ENCODE assay signal across 1 mouse cellular context in the genomic region with DNA sequence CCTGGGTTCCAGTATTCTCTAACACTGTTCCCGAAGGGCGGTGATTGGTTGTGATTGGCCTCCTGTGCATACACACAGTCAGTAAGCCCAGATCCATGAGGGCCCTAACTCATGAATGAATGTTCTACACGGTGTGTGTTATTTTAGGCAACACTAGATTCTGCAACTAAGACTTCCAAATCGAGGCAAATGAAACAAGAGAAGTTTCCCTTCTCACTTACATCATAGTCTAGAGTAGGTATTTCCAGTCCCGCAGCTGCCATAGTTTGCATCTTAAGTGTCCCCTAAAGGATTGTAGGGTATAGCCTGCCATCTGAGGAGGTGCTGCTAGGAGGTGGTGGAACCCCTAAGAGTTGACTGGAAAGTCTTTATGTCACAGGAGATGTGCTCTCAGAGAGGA.
TF ChIP-seq lines count a peak whose summit lies in the region.

No protein-coding gene starts in this region.

TF ChIP-seq in CH12.LX, 34 proteins besides CTCF, POLR2A, EP300 and RAD21 (continued from another document):
- TF ChIP-seq HCFC1 (IDR thresholded peaks at IDR 0.05; ENCODE audit: low read depth, low read length) (no peak), ZKSCAN1 (IDR thresholded peaks at IDR 0.05; ENCODE audit: borderline replicate concordance, low read depth, low read length) (no peak), NRF1 (IDR thresholded peaks at IDR 0.05; ENCODE audit: low read depth, low read length) (no peak), KAT2A (IDR thresholded peaks at IDR 0.05; ENCODE audit: insufficient replicate concordance, low read length) (no peak), ZC3H11A (IDR thresholded peaks at IDR 0.05; ENCODE audit: low read depth, low read length) (no peak), SIN3A (IDR thresholded peaks at IDR 0.05; ENCODE audit: low read length) (no peak)
TF ChIP-seq in CH12.LX: peak in this region for 5.
